Mouse (Mus musculus) embryonic facial prominence, embryonic 15.5 days (tissue): ENCODE results near the gene 1700001C19Rik. TPM values are rescaled to one million over a fixed set of nuclear protein-coding genes. Genes with fewer than 3 reads are reported as not detected.

Source experiments
- ATAC-seq: fragments of 200-750 bp; cut with Nextera tagmentation; 2 replicates; pipeline ENCODE4 v1.8.0; 2017; ENCODE audit warnings: low read depth, moderate TSS enrichment; ENCODE audit not compliant: insufficient number of reproducible peaks, low FRiP score, low TSS enrichment
- H3K27ac ChIP-seq: fragments of 300-500 bp; sonication (generic); replicated peaks from 2 replicates; pipeline ENCODE4 v1.5.1; 2015; ENCODE audit warnings: mild to moderate bottlenecking, inconsistent platforms
- H3K27me3 ChIP-seq: fragments of 300-500 bp; sonication (generic); 2 replicates; pipeline ENCODE4 v1.6.1; 2015; ENCODE audit warnings: inconsistent platforms
- H3K36me3 ChIP-seq: fragments of 300-500 bp; sonication (generic); 2 replicates; pipeline ENCODE4 v1.6.1; 2015; ENCODE audit warnings: mild to moderate bottlenecking, inconsistent platforms
- H3K4me1 ChIP-seq: fragments of 300-500 bp; sonication (generic); 2 replicates; pipeline ENCODE4 v1.6.1; 2015; ENCODE audit warnings: inconsistent platforms
- H3K4me2 ChIP-seq: fragments of 300-500 bp; sonication (generic); replicated peaks from 2 replicates; pipeline ENCODE4 v1.6.1; 2015; ENCODE audit warnings: mild to moderate bottlenecking, inconsistent platforms
- H3K4me3 ChIP-seq: fragments of 300-500 bp; sonication (generic); replicated peaks from 2 replicates; pipeline ENCODE4 v1.5.1; 2015; ENCODE audit warnings: mild to moderate bottlenecking, inconsistent platforms
- H3K9ac ChIP-seq: fragments of 300-500 bp; sonication (generic); 2 replicates; pipeline ENCODE4 v1.6.1; 2015; ENCODE audit warnings: inconsistent platforms
- H3K9me3 ChIP-seq: fragments of 300-500 bp; sonication (generic); replicated peaks from 2 replicates; pipeline ENCODE4 v1.6.1; 2016; ENCODE audit warnings: inconsistent platforms
- WGBS: fragments of 180-500 bp; shearing (Covaris S2); methylation state at CpG from one replicate; pipeline ENCODE4 v1.1.7; 2015; 5-methylcytosine and 5-hydroxymethylcytosine counted together
- polyA plus RNA-seq: library from polyadenylated mRNA; unstranded; fragments of >200 nt; fragmentation: Nextera tagmentation; extraction: Ambion mirVana; gene quantifications from 2 replicates; pipeline ENCODE4 v1.2.1, GENCODE M21; 2015

Gene 1700001C19Rik
- polyA plus RNA-seq, 1 experiment from 2014 or later: 0.31 TPM

DNA sequence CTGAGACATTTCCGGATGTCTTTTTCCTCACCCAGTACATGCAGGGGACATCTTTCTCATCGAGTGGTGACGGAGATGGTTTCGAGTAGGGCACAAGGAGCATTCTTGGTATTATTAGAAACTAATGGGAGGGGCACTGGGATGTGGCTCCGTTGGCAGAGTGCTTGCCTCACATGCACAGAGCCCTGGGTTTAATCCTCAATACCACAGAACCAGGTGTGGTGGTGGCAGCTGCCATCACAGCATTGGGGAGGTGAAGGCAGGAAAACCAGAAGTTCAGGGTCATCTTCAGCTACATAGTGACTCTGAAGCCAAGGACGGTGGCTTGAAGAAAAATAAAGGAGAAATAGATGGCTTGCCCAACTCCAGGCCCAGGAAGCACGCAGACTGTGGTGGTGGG is 25.0 kb upstream of the 1700001C19Rik start:
- peaks cover 20% of the 10 kb centered on the region for H3K4me1 ChIP-seq
- no peak overlapping the region for H3K4me3 ChIP-seq
- no peak overlapping the region for H3K9ac ChIP-seq
- 68% methylated on average over 7 of the region's 7 CpGs for WGBS
- no peaks in the 10 kb centered on the region for H3K36me3 ChIP-seq
- ATAC-seq: no peak
- no peaks in the 10 kb centered on the region for H3K9me3 ChIP-seq
- H3K4me2 ChIP-seq: no peak overlapping the region
- H3K27ac ChIP-seq: no peak overlapping the region
- H3K27me3 ChIP-seq: peaks cover 5% of the 10 kb centered on the region

DNA sequence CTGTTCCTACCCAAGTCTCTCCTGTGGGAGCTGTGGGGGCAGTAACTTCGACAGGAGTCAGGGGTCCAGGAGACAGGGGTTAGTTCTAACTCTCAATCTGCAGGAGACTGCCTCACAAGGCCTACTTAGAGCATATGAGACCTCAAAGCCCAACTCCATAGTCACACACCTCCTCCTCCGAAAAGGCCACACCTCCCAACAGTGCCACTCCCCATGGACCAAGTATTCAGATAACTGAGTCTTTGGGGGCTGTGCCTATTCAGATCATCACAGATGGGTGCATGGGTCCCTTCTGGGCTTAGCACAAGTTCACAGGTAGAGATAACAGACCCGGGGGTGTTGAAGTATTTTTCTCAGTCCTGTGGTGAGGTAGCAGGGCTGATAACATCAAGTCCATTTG is 24.5 kb upstream of the 1700001C19Rik start:
- no peaks in the 10 kb centered on the region for H3K9me3 ChIP-seq
- no peaks in the 10 kb centered on the region for H3K36me3 ChIP-seq
- H3K4me3 ChIP-seq: no peak overlapping the region
- H3K4me1 ChIP-seq: peaks cover 20% of the 10 kb centered on the region
- H3K27ac ChIP-seq: no peak overlapping the region
- H3K4me2 ChIP-seq: no peak overlapping the region
- no peak for ATAC-seq
- WGBS: 70% methylated on average over 3 of the region's 3 CpGs
- no peak overlapping the region for H3K9ac ChIP-seq
- no peaks in the 10 kb centered on the region for H3K27me3 ChIP-seq

DNA sequence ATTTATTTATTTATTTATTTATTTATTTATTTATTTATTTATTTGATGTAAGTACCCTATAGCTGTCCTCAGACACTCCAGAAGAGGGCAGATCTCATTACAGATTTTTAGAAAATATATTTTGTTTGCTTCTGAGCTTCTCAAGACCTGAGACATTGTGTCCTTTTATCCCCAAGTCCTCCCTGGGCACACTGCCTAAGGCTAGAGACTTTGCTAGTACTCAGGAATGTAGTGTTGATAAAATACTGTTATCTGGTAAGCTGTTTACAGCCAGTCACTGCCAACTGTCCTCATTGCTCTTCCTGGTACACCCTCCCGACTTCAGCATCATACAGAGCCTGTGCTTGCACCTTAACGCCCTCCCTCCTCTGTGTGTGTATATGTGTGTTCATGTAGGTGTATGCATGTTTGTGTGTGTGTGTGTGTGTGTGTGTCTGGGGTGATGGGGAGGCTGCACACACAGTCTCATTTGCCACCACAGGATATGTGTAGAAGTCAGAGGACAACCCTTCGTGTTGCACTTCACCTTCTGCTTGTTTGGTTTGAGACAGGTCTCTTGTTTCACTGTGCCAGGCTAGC is 22.3 kb upstream of the 1700001C19Rik start:
- 76% methylated on average over 3 of the region's 3 CpGs for WGBS
- no peak overlapping the region for H3K4me3 ChIP-seq
- H3K9ac ChIP-seq: no peak overlapping the region

DNA sequence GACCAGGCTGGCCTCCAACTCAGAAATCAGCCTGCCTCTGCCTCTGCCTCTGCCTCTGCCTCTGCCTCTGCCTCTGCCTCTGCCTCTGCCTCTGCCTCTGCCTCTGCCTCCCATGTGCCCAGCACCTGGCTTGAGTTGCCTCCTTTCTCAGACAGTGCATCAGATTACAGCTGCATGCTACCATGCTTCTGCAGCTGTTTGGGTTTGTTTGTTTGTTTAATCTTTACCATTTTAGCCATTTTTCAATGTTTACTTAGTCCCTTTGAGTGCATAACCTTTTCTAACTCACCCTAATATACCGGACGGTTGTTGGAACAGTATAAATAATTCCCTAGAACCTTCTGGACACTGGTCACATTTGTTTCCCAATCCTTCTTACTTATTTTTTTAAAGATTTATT is 21.8 kb upstream of the 1700001C19Rik start:
- Histone ChIP-seq H3K4me3 (no peak overlapping the region), H3K9ac (no peak overlapping the region), H3K27me3 (no peaks in the 10 kb centered on the region), H3K27ac (no peak overlapping the region), H3K36me3 (no peaks in the 10 kb centered on the region), H3K9me3 (no peaks in the 10 kb centered on the region), H3K4me1 (0 out of 2 replicates have a peak, but pooled peaks cover 11% of the 10 kb centered on the region), H3K4me2 (no peak overlapping the region)
- WGBS: 82% methylated on average over 2 of the region's 2 CpGs
- ATAC-seq: no peak

More for the DNA sequence above, 22.3 kb upstream of the 1700001C19Rik start:
- H3K9me3 ChIP-seq: no peaks in the 10 kb centered on the region
- no peak overlapping the region for H3K4me2 ChIP-seq
- H3K27me3 ChIP-seq: no peaks in the 10 kb centered on the region
- ATAC-seq: no peak
- no peak overlapping the region for H3K27ac ChIP-seq
- no peaks in the 10 kb centered on the region for H3K36me3 ChIP-seq
- H3K4me1 ChIP-seq: 0 out of 2 replicates have a peak, but pooled peaks cover 11% of the 10 kb centered on the region

DNA sequence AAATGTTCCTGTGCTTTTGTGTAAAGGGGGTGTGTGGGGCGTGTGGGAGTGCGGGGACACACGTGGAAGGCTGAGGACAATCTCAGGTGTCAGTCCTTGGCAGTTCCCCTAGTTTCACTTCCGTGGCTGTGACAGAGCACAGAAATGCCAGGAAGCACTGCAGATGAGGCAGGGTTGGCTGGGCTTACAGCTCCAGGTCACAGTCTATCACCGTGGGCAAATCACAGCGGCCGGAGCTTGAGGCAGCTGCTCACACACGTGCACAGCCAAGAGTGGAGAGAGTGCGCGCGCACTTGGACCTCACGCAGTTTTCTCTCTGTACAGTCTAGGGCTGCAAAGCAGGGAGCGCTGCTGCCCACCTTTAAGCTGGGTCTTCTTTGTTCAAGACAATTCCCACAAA is 21.1 kb upstream of the 1700001C19Rik start:
- H3K27me3 ChIP-seq: no peaks in the 10 kb centered on the region
- ATAC-seq: no peak
- H3K4me3 ChIP-seq: no peak overlapping the region
- H3K36me3 ChIP-seq: no peaks in the 10 kb centered on the region
- no peak overlapping the region for H3K9ac ChIP-seq
- no peak overlapping the region for H3K4me2 ChIP-seq
- no peaks in the 10 kb centered on the region for H3K9me3 ChIP-seq
- no peak overlapping the region for H3K27ac ChIP-seq
- WGBS: 79% methylated on average over 13 of the region's 13 CpGs
- H3K4me1 ChIP-seq: peaks cover 14% of the 10 kb centered on the region; the same call in 1 of the 2 replicates

DNA sequence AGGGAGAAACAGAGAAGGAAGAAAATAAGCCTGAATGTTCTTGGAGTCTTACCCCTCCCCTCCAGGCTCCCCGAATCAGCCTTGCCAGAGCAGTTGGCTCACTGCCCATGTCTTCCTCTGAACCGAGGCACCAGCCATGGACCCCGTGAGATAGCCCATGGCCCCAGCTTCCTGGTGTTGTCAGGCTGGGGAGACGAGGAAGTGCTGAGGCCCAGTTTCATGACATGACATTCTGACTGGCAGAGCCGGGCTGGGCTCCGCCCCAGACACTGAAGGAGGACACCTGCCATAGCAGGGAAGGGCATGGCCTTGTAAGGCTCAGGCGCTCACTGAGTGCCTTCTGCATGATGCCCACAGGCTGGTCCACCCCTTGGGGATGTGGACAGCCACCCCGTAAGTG is 17.5 kb upstream of the 1700001C19Rik start:
- peaks cover 29% of the 10 kb centered on the region for H3K4me1 ChIP-seq
- no peaks in the 10 kb centered on the region for H3K27me3 ChIP-seq
- H3K9ac ChIP-seq: no peak overlapping the region
- ATAC-seq: no peak; the same call in 1 of the 2 replicates
- no peaks in the 10 kb centered on the region for H3K9me3 ChIP-seq
- no peaks in the 10 kb centered on the region for H3K36me3 ChIP-seq
- no peak overlapping the region for H3K4me2 ChIP-seq
- no peak overlapping the region for H3K4me3 ChIP-seq
- 47% methylated on average over 8 of the region's 8 CpGs for WGBS
- no peak overlapping the region for H3K27ac ChIP-seq

DNA sequence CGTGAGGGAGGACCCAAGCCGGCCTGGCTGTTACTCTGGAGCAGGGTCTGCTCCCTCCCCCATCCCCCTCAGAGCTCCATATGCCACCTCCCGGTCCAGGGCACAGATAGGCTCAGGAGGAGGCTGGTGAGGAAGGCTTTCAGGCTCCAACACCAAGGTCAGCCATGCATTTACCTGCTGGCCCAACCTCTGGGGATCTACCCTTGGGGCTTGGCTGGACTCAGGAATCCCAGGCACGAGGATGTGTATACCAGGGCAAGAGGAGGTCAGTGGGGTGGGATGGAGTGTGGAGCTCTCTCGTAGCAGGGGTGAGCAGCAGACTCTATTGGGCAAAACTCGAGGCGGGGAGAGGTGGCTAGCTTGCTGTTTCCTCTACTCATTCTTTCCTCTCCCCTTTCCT is 15.7 kb upstream of the 1700001C19Rik start:
- no peaks in the 10 kb centered on the region for H3K9me3 ChIP-seq

DNA sequence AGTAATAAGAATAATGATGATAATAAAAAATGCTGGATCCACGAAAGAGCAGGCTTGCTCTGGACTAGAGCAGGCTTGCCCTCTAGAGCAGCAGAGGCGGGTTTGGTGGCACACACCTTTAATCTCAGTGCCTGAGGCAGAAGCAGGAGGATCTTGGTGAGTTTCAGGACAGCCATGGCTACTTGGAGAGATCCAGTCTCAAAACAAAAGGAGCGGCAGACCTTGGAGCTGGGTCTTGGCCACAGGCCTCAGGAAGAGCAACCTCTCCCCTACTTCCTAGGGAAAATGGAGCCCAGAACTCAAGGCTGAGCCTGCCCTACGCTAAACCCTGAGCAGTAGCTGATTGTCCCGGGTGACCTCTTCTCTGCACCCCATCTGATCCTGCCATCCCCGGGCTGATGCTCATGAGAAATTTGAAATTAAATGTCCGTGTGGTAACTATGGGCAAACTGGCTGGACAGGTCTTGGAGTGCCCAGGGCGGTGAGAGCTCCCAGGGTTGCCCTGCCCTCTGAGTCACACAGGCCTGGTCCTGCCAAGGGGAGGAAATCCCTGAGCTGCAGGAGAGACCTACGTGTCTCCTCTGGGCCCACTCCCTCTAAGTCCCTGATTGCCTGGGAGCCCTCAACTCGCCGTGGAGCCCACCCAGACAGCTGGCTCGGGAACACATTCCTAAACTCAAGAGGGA is 13.8 kb upstream of the 1700001C19Rik start:
- WGBS: 53% methylated on average over 12 of the region's 12 CpGs
- H3K27ac ChIP-seq: peak overlapping the region; percentile 11; the same call in 1 of the 2 replicates
- no peak overlapping the region for H3K4me3 ChIP-seq
- no peak overlapping the region for H3K9ac ChIP-seq
- ATAC-seq: no peak
- no peaks in the 10 kb centered on the region for H3K27me3 ChIP-seq
- H3K4me2 ChIP-seq: no peak overlapping the region
- H3K36me3 ChIP-seq: no peaks in the 10 kb centered on the region
- no peaks in the 10 kb centered on the region for H3K9me3 ChIP-seq
- H3K4me1 ChIP-seq: peaks cover 43% of the 10 kb centered on the region

More for the DNA sequence above, 15.7 kb upstream of the 1700001C19Rik start:
- ATAC-seq: no peak
- H3K4me2 ChIP-seq: no peak overlapping the region
- no peak overlapping the region for H3K27ac ChIP-seq
- WGBS: 51% methylated on average over 7 of the region's 7 CpGs
- H3K4me3 ChIP-seq: no peak overlapping the region
- H3K9ac ChIP-seq: no peak overlapping the region
- no peaks in the 10 kb centered on the region for H3K36me3 ChIP-seq
- H3K4me1 ChIP-seq: peaks cover 43% of the 10 kb centered on the region
- no peaks in the 10 kb centered on the region for H3K27me3 ChIP-seq

DNA sequence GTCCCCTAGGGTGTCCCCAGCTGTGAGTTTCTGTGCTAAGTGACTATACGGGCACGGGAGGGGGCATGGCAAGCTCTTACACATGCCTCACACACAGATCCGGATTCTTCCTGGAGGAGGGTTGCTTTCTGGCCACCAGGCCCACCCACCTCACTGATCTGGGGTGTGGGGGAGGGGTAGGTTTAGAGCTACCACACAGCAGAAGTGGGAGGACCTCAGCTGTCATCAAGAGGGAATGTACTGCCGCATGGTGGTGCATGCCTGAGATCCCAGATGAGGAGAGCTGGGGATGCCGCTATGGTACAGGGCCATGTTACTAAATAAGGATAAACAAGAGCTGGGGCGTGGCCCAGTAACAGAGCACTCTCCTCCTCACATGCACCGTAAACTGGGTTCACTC is 13.1 kb upstream of the 1700001C19Rik start:
- ATAC-seq: peak; percentile 56
- H3K9me3 ChIP-seq: no peaks in the 10 kb centered on the region
- 28% methylated on average over 7 of the region's 7 CpGs for WGBS
- no peak overlapping the region for H3K4me2 ChIP-seq
- no peaks in the 10 kb centered on the region for H3K36me3 ChIP-seq
- 0 out of 2 replicates have a peak overlapping the region, but pooled peaks have one; percentile 22 for H3K27ac ChIP-seq
- peaks cover 43% of the 10 kb centered on the region for H3K4me1 ChIP-seq
- no peak overlapping the region for H3K4me3 ChIP-seq
- no peaks in the 10 kb centered on the region for H3K27me3 ChIP-seq
- H3K9ac ChIP-seq: no peak overlapping the region

DNA sequence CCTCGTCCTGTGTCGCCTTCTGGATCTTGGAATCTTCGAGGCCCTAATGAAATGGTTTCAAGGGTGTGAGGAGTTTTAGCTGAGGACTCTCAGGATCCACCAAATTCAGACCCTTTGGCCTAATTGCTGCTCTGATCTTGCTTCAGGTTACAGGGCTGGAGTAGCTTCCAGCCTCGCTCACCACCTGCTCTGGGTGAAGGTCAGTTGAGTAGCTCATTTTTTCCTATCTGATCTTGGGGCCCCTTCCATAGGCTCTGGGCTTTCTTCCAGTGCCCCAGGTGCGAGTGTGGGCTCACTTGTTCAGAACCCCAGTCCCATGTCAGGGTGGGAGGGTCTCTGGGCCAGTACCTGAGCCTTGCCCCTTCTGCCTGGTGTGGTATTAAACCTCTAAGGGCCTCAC is 12.3 kb upstream of the 1700001C19Rik start:
- Histone ChIP-seq H3K27me3 (no peaks in the 10 kb centered on the region), H3K9ac (no peak overlapping the region; the same call in 1 of the 2 replicates), H3K4me2 (no peak overlapping the region), H3K4me1 (peaks cover 39% of the 10 kb centered on the region), H3K4me3 (no peak overlapping the region), H3K9me3 (no peaks in the 10 kb centered on the region), H3K27ac (peak overlapping the region; percentile 22; the same call in 1 of the 2 replicates), H3K36me3 (no peaks in the 10 kb centered on the region)
- WGBS: 64% methylated on average over 5 of the region's 5 CpGs
- no peak for ATAC-seq

DNA sequence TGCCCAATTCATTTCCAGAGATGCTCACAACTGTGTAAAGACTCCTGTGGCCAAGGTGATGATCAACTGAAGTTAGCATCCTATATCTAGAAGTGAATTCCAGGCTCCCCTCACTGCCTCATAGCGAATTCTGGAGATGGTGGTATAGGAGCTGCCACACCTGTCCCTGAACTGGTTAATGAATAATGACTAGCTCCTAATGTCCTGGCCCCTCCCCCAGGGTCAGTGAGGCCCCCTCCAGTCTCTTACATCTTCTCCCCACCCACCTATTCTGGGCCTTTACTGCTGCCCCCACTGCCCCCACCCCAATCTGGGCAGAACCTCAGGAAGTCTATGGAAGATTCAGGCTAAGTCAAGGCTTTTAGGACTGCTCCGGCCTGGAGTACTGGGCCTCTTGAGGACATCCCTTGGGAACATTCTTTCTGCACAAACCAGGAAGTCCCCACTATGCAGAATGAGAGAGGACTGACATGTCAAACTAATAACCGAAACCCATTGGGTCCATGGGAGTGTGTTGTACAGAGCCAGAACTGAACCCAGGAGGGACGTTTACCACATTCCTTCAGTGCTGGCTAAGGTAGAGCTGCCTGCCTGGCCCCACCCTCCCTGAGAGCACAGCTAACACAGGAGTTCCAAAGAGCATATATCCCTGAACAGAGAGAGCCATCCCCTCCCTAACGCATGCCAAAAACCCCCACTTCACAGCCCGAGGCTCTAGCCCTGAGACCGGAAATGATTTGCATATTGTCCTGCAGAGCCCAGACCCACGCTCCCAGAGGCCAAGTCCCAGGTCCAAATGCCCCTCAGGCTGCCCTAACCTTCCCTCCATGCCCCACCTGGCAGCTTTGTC is 11.6 kb upstream of the 1700001C19Rik start:
- Histone ChIP-seq H3K27me3 (no peaks in the 10 kb centered on the region), H3K9me3 (no peaks in the 10 kb centered on the region), H3K4me1 (peaks cover 39% of the 10 kb centered on the region), H3K27ac (0 out of 2 replicates have a peak overlapping the region, but pooled peaks have one; percentile 22), H3K36me3 (no peaks in the 10 kb centered on the region), H3K4me3 (no peak overlapping the region), H3K4me2 (no peak overlapping the region), H3K9ac (no peak overlapping the region; the same call in 1 of the 2 replicates)
- no peak for ATAC-seq
- WGBS: 31% methylated on average over 8 of the region's 8 CpGs
